Mouse (Mus musculus): Measurements from ENCODE around the gene Anapc5. TPM values are rescaled to one million over a fixed set of nuclear protein-coding genes. Genes with fewer than 3 reads are reported as not detected.

Anapc5 gene
- total and polyA plus RNA-seq, 3 experiments = 158 to 279 (median 196) TPM

GRCm38 (mm10) chr5:122755620-122756019, 65.5 kb downstream of the Anapc5 start:
- no peaks in the 10 kb centered on the region for H3K4me1 ChIP-seq (ENCODE audit: insufficient read depth, low read depth, low read length)
- TF ChIP-seq CTCF (IDR thresholded peaks at IDR 0.05; ENCODE audit: low read depth, low read length) (no peak), GATA2 (IDR thresholded peaks at IDR 0.05; ENCODE audit: borderline replicate concordance, low read depth, low read length) (no peak), GATA1 (IDR thresholded peaks at IDR 0.05; ENCODE audit: borderline replicate concordance, low read length) (no peak), TAL1 (conservative IDR thresholded peaks at IDR 0.05; ENCODE audit: low read depth, low read length) (no peak), POLR2AphosphoS5 (IDR thresholded peaks at IDR 0.05; ENCODE audit: insufficient replicate concordance, low read depth, low read length) (no peak)
- H3K36me3 ChIP-seq (replicated peaks) = peaks cover 66% of the 10 kb centered on the region
- ATAC-seq (ENCODE audit: extremely low read depth, insufficient number of reproducible peaks, low FRiP score, poor library complexity, severe bottlenecking) = no peak
- DNase-seq (ENCODE audit: low spot score) = no peak
- no peaks in the 10 kb centered on the region for H3K27me3 ChIP-seq (ENCODE audit: insufficient read depth, low read length)
- H3K9me3 ChIP-seq (replicated peaks) = no peaks in the 10 kb centered on the region
- no peak overlapping the region for H3K4me3 ChIP-seq (ENCODE audit: low read depth, low read length)

GRCm38 (mm10) chr5:122754477-122754876, 66.7 kb downstream of the Anapc5 start:
- ATAC-seq (ENCODE audit: extremely low read depth, insufficient number of reproducible peaks, low FRiP score, poor library complexity, severe bottlenecking) = no peak
- TF ChIP-seq GATA1 (IDR thresholded peaks at IDR 0.05; ENCODE audit: borderline replicate concordance, low read length) (no peak), GATA2 (IDR thresholded peaks at IDR 0.05; ENCODE audit: borderline replicate concordance, low read depth, low read length) (no peak), POLR2AphosphoS5 (IDR thresholded peaks at IDR 0.05; ENCODE audit: insufficient replicate concordance, low read depth, low read length) (no peak)
- H3K36me3 ChIP-seq (replicated peaks) = peaks cover 68% of the 10 kb centered on the region
- no peaks in the 10 kb centered on the region for H3K4me1 ChIP-seq (ENCODE audit: insufficient read depth, low read depth, low read length)
- DNase-seq (ENCODE audit: low spot score) = no peak
- no peak overlapping the region for H3K4me3 ChIP-seq (ENCODE audit: low read depth, low read length)
- no peaks in the 10 kb centered on the region for H3K27me3 ChIP-seq (ENCODE audit: insufficient read depth, low read length)
- H3K9me3 ChIP-seq (replicated peaks) = no peaks in the 10 kb centered on the region

- no peaks in the 10 kb centered on the region for H3K4me1 ChIP-seq (ENCODE audit: insufficient read depth, low read depth, low read length)
- DNase-seq (ENCODE audit: low spot score) (no peak), ATAC-seq (ENCODE audit: extremely low read depth, insufficient number of reproducible peaks, low FRiP score, poor library complexity, severe bottlenecking) (no peak)
- H3K36me3 ChIP-seq (replicated peaks) = peaks cover 61% of the 10 kb centered on the region
- H3K4me3 ChIP-seq (ENCODE audit: low read depth, low read length) = no peak overlapping the region
- H3K9me3 ChIP-seq (replicated peaks) = no peaks in the 10 kb centered on the region
- H3K27me3 ChIP-seq (ENCODE audit: insufficient read depth, low read length) = no peaks in the 10 kb centered on the region
- no peak for TF ChIP-seq POLR2AphosphoS5 (IDR thresholded peaks at IDR 0.05; ENCODE audit: insufficient replicate concordance, low read depth, low read length)
- TF ChIP-seq TAL1 (conservative IDR thresholded peaks at IDR 0.05; ENCODE audit: low read depth, low read length) = no peak
- TF ChIP-seq CTCF (IDR thresholded peaks at IDR 0.05; ENCODE audit: low read depth, low read length) = no peak
- TF ChIP-seq GATA2 (IDR thresholded peaks at IDR 0.05; ENCODE audit: borderline replicate concordance, low read depth, low read length) = no peak
- no peak for TF ChIP-seq GATA1 (IDR thresholded peaks at IDR 0.05; ENCODE audit: borderline replicate concordance, low read length)
Measured at GRCm38 (mm10) chr5:122747950-122748349, 73.2 kb downstream of the Anapc5 start.

GRCm38 (mm10) chr5:122743880-122744422, 77.2 kb downstream of the Anapc5 start:
- peaks cover 76% of the 10 kb centered on the region for H3K36me3 ChIP-seq (replicated peaks)
- ATAC-seq (ENCODE audit: extremely low read depth, insufficient number of reproducible peaks, low FRiP score, poor library complexity, severe bottlenecking) = no peak
- peaks cover 6% of the 10 kb centered on the region for H3K4me1 ChIP-seq (ENCODE audit: insufficient read depth, low read depth, low read length)
- H3K4me3 ChIP-seq (ENCODE audit: low read depth, low read length) = no peak overlapping the region
- DNase-seq (ENCODE audit: low spot score) = no peak
- TF ChIP-seq GATA2 (IDR thresholded peaks at IDR 0.05; ENCODE audit: borderline replicate concordance, low read depth, low read length) (no peak), GATA1 (IDR thresholded peaks at IDR 0.05; ENCODE audit: borderline replicate concordance, low read length) (no peak), CTCF (IDR thresholded peaks at IDR 0.05; ENCODE audit: low read depth, low read length) (no peak), POLR2AphosphoS5 (IDR thresholded peaks at IDR 0.05; ENCODE audit: insufficient replicate concordance, low read depth, low read length) (no peak), TAL1 (conservative IDR thresholded peaks at IDR 0.05; ENCODE audit: low read depth, low read length) (no peak)
- no peaks in the 10 kb centered on the region for H3K9me3 ChIP-seq (replicated peaks)
- H3K27me3 ChIP-seq (ENCODE audit: insufficient read depth, low read length) = no peaks in the 10 kb centered on the region

Other genes with a start within 250 kb of the Anapc5 start
- gene Ift81, start 206.8 kb downstream of the Anapc5 start, total RNA-seq (2014; fragmentation: Nextera tagmentation) = 22.9 and 25.3 TPM in 2 replicates
- gene Ift81, start 206.8 kb downstream of the Anapc5 start, total RNA-seq (2017) = 15.9 and 18.0 TPM in 2 replicates
- gene Ift81, start 206.8 kb downstream of the Anapc5 start, polyA plus RNA-seq (2012) = 1.5 and 1.8 TPM in 2 replicates
- gene P2rx7, start 177.4 kb downstream of the Anapc5 start, total RNA-seq (2014; fragmentation: Nextera tagmentation) = 9.0 and 12.9 TPM in 2 replicates
- 7.2 and 8.9 TPM in 2 replicates for gene P2rx7, start 177.4 kb downstream of the Anapc5 start, total RNA-seq (2017)
- gene P2rx7, start 177.4 kb downstream of the Anapc5 start, polyA plus RNA-seq (2012) = 0.72 and 1.1 TPM in 2 replicates
- gene P2rx4, start 113.8 kb downstream of the Anapc5 start, total RNA-seq (2014; fragmentation: Nextera tagmentation) = 44.0 and 47.2 TPM in 2 replicates
- 61.2 and 67.0 TPM in 2 replicates for gene P2rx4, start 113.8 kb downstream of the Anapc5 start, total RNA-seq (2017)
- gene P2rx4, start 113.8 kb downstream of the Anapc5 start, polyA plus RNA-seq (2012) = 4.9 and 12.1 TPM in 2 replicates
- gene Camkk2, start 41.9 kb downstream of the Anapc5 start, total RNA-seq (2014; fragmentation: Nextera tagmentation) = 9.6 and 12.5 TPM in 2 replicates
- gene Camkk2, start 41.9 kb downstream of the Anapc5 start, total RNA-seq (2017) = 9.2 and 9.7 TPM in 2 replicates
- gene Camkk2, start 41.9 kb downstream of the Anapc5 start, polyA plus RNA-seq (2012) = 18.2 and 21.9 TPM in 2 replicates
- gene Rnf34, start 28.7 kb upstream of the Anapc5 start, total RNA-seq (2014; fragmentation: Nextera tagmentation) = 12.9 and 13.4 TPM in 2 replicates
- 23.8 and 26.7 TPM in 2 replicates for gene Rnf34, start 28.7 kb upstream of the Anapc5 start, total RNA-seq (2017)
- 10.7 and 18.6 TPM in 2 replicates for gene Rnf34, start 28.7 kb upstream of the Anapc5 start, polyA plus RNA-seq (2012)
- gene Kdm2b, start 168.5 kb upstream of the Anapc5 start, total RNA-seq (2014; fragmentation: Nextera tagmentation) = 33.5 and 38.4 TPM in 2 replicates
- gene Kdm2b, start 168.5 kb upstream of the Anapc5 start, total RNA-seq (2017) = 14.3 and 17.5 TPM in 2 replicates
- 27.0 and 29.0 TPM in 2 replicates for gene Kdm2b, start 168.5 kb upstream of the Anapc5 start, polyA plus RNA-seq (2012)
- 16.0 and 18.8 TPM in 2 replicates for gene Orai1, start 193.7 kb upstream of the Anapc5 start, total RNA-seq (2014; fragmentation: Nextera tagmentation)
- gene Orai1, start 193.7 kb upstream of the Anapc5 start, total RNA-seq (2017) = 7.1 and 10.2 TPM in 2 replicates
- gene Orai1, start 193.7 kb upstream of the Anapc5 start, polyA plus RNA-seq (2012) = 16.4 and 18.1 TPM in 2 replicates
- gene Morn3, start 225.7 kb upstream of the Anapc5 start, total RNA-seq (2014; fragmentation: Nextera tagmentation) = not detected in 2 replicates
- gene Morn3, start 225.7 kb upstream of the Anapc5 start, total RNA-seq (2017) = 0.23 TPM in 1 of 2 replicates, not detected in the other
- not detected in 2 replicates for gene Morn3, start 225.7 kb upstream of the Anapc5 start, polyA plus RNA-seq (2012)
- 2.3 TPM in 1 of 2 replicates, not detected in the other for gene Tmem120b, start 247.1 kb upstream of the Anapc5 start, total RNA-seq (2014; fragmentation: Nextera tagmentation)
- gene Tmem120b, start 247.1 kb upstream of the Anapc5 start, total RNA-seq (2017) = 0.93 and 1.3 TPM in 2 replicates
- 0.53 and 0.59 TPM in 2 replicates for gene Tmem120b, start 247.1 kb upstream of the Anapc5 start, polyA plus RNA-seq (2012)